Mouse (Mus musculus): ENCODE data around the gene Dach1. TPM values are rescaled to one million over a fixed set of nuclear protein-coding genes. Genes with fewer than 3 reads are reported as not detected.

Dach1 gene
- polyA plus RNA-seq, 1 experiment from 2014 or later = 1.8 TPM

DNA sequence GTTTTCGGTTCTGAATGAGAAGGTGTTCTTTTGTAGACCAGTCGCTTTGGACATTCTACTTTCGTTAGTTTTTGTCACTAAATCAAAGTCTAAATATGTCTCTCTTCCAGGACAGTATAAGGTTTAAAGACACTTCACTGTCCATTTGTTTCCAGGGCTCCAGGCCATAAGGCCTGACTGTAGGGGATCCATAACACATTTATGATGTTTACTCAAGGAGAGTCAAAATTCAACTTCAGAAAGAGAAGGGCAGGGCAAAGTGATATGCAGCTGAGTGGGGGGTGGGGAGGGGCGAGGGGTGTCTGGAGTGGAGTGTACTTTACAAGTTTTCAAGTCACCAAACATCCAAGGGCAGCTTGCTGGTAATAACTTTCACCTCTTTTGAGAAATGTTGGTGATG, 146.0 kb downstream of the Dach1 start:
- no peaks in the 10 kb centered on the region for H3K36me3 ChIP-seq
- no peaks in the 10 kb centered on the region for H3K9me3 ChIP-seq
- no peaks in the 10 kb centered on the region for H3K4me1 ChIP-seq
- H3K9ac ChIP-seq = no peak overlapping the region
- H3K4me3 ChIP-seq = no peak overlapping the region
- H3K27ac ChIP-seq (replicated peaks) = no peak overlapping the region
- WGBS = 72% methylated on average over 4 of the region's 4 CpGs
- H3K27me3 ChIP-seq (replicated peaks) = no peaks in the 10 kb centered on the region
- no peak overlapping the region for H3K4me2 ChIP-seq
- ATAC-seq (ENCODE audit: extremely low read depth, insufficient number of reproducible peaks, low FRiP score, low TSS enrichment) = no peak

DNA sequence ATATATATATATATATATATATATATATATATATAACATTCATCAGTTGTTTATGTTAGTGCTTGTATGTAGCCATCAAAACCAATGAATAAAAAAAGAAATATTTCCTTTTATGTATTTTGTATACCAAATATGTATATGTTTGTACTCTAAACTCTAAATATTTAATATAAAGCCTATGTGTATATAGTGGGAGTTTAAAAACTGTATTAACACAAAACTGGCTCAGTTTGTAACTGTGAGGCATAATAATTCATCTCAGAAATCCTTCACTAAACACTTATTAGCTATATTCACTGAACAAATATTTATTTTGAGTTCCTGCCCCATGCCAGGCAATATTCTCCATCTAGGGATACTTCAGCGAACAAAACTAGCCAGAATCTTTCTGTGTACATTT, 155.5 kb downstream of the Dach1 start:
- no peak overlapping the region for H3K9ac ChIP-seq
- H3K4me2 ChIP-seq = no peak overlapping the region
- no peak overlapping the region for H3K4me3 ChIP-seq
- H3K36me3 ChIP-seq = no peaks in the 10 kb centered on the region
- WGBS = 83% methylated on average over 1 of the region's 1 CpGs
- ATAC-seq (ENCODE audit: extremely low read depth, insufficient number of reproducible peaks, low FRiP score, low TSS enrichment) = no peak
- no peak overlapping the region for H3K27ac ChIP-seq (replicated peaks)
- no peaks in the 10 kb centered on the region for H3K27me3 ChIP-seq (replicated peaks)
- H3K4me1 ChIP-seq = no peaks in the 10 kb centered on the region
- H3K9me3 ChIP-seq = no peaks in the 10 kb centered on the region

DNA sequence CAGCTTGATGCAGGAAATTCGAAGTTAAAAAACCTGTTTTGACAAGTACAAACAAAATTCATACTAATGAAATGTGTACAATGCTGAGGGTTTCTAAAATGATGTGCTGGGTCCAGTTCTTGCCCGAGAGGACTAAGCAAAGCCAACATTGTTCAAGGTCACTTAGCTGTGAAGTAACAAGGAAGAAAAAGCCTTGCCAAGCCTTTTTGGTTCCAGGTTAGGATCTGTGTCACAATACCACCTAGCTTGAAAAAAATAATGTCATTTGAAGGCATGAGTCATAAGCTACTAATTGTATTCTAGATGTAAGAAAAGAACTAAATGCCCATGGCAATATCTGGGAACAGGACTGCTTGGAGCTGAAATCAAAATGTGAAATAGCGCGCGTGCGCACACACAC, 161.1 kb downstream of the Dach1 start:
- Histone ChIP-seq H3K4me1 (no peaks in the 10 kb centered on the region), H3K9ac (no peak overlapping the region), H3K9me3 (no peaks in the 10 kb centered on the region), H3K36me3 (no peaks in the 10 kb centered on the region), H3K27ac (replicated peaks) (no peak overlapping the region), H3K27me3 (replicated peaks) (no peaks in the 10 kb centered on the region), H3K4me3 (no peak overlapping the region), H3K4me2 (no peak overlapping the region)
- 91% methylated on average over 6 of the region's 6 CpGs for WGBS
- no peak for ATAC-seq (ENCODE audit: extremely low read depth, insufficient number of reproducible peaks, low FRiP score, low TSS enrichment)

DNA sequence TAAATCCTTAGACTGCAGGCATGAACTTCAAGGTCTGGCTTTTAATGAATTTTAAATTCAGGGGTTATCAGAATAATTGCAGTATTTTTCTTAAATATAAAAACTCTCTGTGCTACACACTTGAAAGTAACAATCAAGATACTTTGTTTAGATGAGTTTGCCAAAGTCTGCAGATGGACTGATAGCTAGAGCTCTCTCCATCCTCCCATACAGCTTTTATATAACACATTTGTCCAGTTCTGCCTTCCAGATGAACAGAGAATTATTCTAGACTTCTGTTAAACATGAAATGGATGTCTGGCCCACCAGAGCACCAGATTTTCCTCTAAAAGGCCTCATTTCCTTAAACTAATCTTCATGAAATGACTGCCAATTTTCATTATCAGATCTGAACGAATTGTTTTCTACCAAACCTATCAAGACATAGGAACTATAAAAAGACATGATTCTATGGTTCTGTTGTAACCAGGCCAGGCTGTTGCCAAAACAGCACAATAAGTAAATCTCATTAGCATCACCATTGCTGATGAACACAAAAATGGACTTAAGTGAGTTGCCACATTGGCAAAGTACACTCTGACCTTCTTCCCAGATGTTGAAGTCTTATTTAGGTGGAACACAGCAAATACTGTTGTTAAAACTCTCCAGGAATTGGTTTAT, 167.4 kb downstream of the Dach1 start:
- no peak for ATAC-seq (ENCODE audit: extremely low read depth, insufficient number of reproducible peaks, low FRiP score, low TSS enrichment)
- H3K9me3 ChIP-seq = no peaks in the 10 kb centered on the region
- H3K27me3 ChIP-seq (replicated peaks) = no peaks in the 10 kb centered on the region
- no peak overlapping the region for H3K27ac ChIP-seq (replicated peaks)
- no peak overlapping the region for H3K4me3 ChIP-seq
- H3K36me3 ChIP-seq = no peaks in the 10 kb centered on the region
- H3K9ac ChIP-seq = no peak overlapping the region
- no peaks in the 10 kb centered on the region for H3K4me1 ChIP-seq
- WGBS = 45% methylated on average over 1 of the region's 1 CpGs
- no peak overlapping the region for H3K4me2 ChIP-seq

DNA sequence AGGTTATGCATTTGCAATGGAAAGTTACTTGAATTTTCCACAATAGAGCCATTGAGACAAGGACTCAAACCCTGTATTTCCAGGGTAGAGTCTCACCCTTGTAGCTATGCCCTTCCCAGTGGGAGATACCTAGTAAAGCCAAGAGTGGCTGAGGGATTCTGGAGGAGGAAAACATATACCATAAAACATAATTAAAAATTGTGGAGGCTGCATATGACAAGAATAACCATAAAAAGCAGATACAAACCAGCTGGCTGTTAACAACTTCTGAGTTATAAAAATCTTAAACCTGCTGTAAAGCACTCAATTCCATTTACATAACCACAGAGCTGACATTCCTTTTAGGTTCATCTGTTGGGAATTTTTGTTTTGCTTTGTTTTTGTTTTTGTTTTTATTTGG, 171.0 kb downstream of the Dach1 start:
- no peak overlapping the region for H3K4me2 ChIP-seq
- H3K9me3 ChIP-seq = no peaks in the 10 kb centered on the region
- H3K4me3 ChIP-seq = no peak overlapping the region
- H3K27ac ChIP-seq (replicated peaks) = no peak overlapping the region
- H3K9ac ChIP-seq = no peak overlapping the region
- no peaks in the 10 kb centered on the region for H3K36me3 ChIP-seq
- no peak for ATAC-seq (ENCODE audit: extremely low read depth, insufficient number of reproducible peaks, low FRiP score, low TSS enrichment)
- no peaks in the 10 kb centered on the region for H3K4me1 ChIP-seq
- no peaks in the 10 kb centered on the region for H3K27me3 ChIP-seq (replicated peaks)

DNA sequence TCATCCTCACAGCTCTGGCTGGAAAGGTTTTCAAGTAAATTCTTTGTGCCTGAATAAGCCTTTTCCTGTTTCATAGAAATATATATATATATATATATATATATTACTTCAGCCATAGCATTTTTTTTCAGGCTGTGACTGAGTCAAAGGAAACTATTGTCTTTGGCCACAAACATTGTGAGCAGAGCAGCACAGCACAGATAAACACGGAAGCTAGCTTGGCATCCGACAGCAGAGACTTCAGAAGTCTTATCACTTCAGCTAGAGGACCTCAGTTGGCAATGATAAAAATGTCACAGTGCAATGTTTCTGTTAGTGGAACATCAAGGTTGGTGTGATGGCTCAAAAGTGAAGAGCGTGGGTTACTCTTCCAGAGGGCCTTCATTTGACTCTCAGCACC, 186.3 kb downstream of the Dach1 start:
- no peak overlapping the region for H3K4me2 ChIP-seq
- no peaks in the 10 kb centered on the region for H3K27me3 ChIP-seq (replicated peaks)
- whole genome bisulfite sequencing = 9% methylated on average over 3 of the region's 3 CpGs
- H3K27ac ChIP-seq (replicated peaks) = no peak overlapping the region
- no peak for ATAC-seq (ENCODE audit: extremely low read depth, insufficient number of reproducible peaks, low FRiP score, low TSS enrichment)
- no peaks in the 10 kb centered on the region for H3K36me3 ChIP-seq
- no peaks in the 10 kb centered on the region for H3K9me3 ChIP-seq
- H3K9ac ChIP-seq = no peak overlapping the region
- H3K4me1 ChIP-seq = peaks cover 6% of the 10 kb centered on the region
- no peak overlapping the region for H3K4me3 ChIP-seq

DNA sequence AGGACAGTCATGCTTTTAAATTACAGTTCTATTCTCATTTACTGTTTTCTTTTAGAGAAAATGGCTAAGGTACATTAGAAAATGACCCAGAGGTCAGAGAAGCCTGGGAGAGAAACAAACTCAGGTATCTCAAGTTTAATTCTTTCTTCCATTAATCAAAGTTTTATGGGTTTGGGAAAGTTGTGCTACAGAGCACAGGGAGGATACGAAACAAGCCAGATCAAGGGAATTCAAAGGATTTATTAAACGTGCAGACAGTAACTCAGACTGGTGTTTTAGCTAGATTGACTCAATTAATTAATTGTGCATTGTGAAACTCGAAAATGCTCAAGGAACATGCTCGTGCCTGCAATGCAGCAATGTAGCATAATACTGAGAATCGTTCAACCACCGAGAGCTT, 186.9 kb downstream of the Dach1 start:
- 70% methylated on average over 6 of the region's 6 CpGs for WGBS
- peaks cover 6% of the 10 kb centered on the region for H3K4me1 ChIP-seq
- H3K9me3 ChIP-seq = no peaks in the 10 kb centered on the region
- H3K4me2 ChIP-seq = no peak overlapping the region
- H3K27ac ChIP-seq (replicated peaks) = no peak overlapping the region
- H3K9ac ChIP-seq = no peak overlapping the region
- no peaks in the 10 kb centered on the region for H3K27me3 ChIP-seq (replicated peaks)
- no peak for ATAC-seq (ENCODE audit: extremely low read depth, insufficient number of reproducible peaks, low FRiP score, low TSS enrichment)
- H3K4me3 ChIP-seq = no peak overlapping the region
- H3K36me3 ChIP-seq = no peaks in the 10 kb centered on the region

DNA sequence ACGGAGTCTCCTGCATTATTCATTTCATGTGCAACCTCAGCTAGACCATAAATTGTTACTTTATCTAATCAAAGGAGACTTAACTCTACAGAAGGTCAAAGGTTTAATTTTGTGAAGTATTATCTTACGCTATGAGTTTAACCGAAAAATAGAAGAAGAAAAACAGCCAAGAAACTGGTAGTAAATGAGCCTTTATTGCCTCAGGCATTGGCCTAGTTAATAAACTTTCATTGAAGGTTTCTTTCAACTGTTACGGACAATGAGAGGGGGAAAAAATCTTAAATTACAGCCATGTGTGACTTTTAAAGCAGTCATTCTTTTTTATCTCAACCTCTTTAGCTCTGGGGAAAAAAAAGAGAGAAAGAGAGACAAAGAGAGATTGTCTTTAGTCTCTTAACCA, 188.7 kb downstream of the Dach1 start:
- H3K9ac ChIP-seq = no peak overlapping the region
- 63% methylated on average over 4 of the region's 4 CpGs for WGBS

DNA sequence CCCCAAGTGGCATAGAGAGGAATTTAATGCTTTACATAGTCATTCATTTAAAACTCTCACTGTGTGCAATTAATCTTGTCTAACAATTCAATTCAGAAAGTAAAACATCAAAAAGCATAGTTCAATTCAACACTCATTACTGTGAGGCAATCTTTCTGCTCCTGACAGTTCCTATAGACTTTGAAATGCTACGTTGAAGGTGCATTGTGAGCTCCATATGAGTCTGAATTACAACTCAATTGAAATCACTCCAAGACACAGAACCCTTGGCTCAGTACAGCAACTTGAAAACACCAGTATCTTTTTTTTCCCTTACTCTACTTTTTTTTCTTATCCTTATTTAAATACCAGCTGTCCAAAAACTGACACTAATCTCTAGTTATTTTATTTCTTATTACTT, 193.5 kb downstream of the Dach1 start:
- Histone ChIP-seq H3K4me2 (no peak overlapping the region), H3K36me3 (no peaks in the 10 kb centered on the region), H3K9me3 (no peaks in the 10 kb centered on the region), H3K27me3 (replicated peaks) (no peaks in the 10 kb centered on the region), H3K27ac (replicated peaks) (no peak overlapping the region), H3K9ac (no peak overlapping the region), H3K4me1 (no peaks in the 10 kb centered on the region), H3K4me3 (no peak overlapping the region)
- ATAC-seq (ENCODE audit: extremely low read depth, insufficient number of reproducible peaks, low FRiP score, low TSS enrichment) = no peak
- 76% methylated on average over 1 of the region's 1 CpGs for WGBS

More for the DNA sequence above, 188.7 kb downstream of the Dach1 start:
- no peaks in the 10 kb centered on the region for H3K9me3 ChIP-seq
- H3K27me3 ChIP-seq (replicated peaks) = no peaks in the 10 kb centered on the region
- H3K27ac ChIP-seq (replicated peaks) = no peak overlapping the region
- ATAC-seq (ENCODE audit: extremely low read depth, insufficient number of reproducible peaks, low FRiP score, low TSS enrichment) = no peak
- peaks cover 6% of the 10 kb centered on the region for H3K4me1 ChIP-seq
- no peak overlapping the region for H3K4me2 ChIP-seq
- no peaks in the 10 kb centered on the region for H3K36me3 ChIP-seq
- H3K4me3 ChIP-seq = no peak overlapping the region

DNA sequence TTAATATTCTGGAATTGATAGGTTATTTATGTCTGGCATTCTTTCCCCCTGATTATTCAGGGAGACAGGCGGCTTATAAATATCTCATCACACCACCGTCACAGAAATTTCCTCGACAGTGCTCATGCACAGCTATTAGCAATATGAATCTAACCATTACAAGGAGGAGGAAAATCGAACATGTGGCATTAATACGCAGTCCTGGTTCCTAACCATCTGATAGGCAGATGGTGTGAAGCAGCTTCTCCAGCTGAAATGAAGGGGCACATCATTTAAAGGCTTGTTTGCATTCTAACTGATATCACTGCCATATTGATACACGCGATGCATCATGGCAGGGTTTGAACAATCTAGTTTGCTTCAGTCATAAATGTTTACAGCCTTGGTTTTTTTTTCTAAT, 194.1 kb downstream of the Dach1 start:
- Histone ChIP-seq H3K9me3 (no peaks in the 10 kb centered on the region), H3K36me3 (no peaks in the 10 kb centered on the region), H3K27me3 (replicated peaks) (no peaks in the 10 kb centered on the region), H3K4me3 (no peak overlapping the region), H3K4me2 (no peak overlapping the region), H3K9ac (no peak overlapping the region), H3K27ac (replicated peaks) (no peak overlapping the region), H3K4me1 (no peaks in the 10 kb centered on the region)
- 74% methylated on average over 7 of the region's 7 CpGs for WGBS
- no peak for ATAC-seq (ENCODE audit: extremely low read depth, insufficient number of reproducible peaks, low FRiP score, low TSS enrichment)

DNA sequence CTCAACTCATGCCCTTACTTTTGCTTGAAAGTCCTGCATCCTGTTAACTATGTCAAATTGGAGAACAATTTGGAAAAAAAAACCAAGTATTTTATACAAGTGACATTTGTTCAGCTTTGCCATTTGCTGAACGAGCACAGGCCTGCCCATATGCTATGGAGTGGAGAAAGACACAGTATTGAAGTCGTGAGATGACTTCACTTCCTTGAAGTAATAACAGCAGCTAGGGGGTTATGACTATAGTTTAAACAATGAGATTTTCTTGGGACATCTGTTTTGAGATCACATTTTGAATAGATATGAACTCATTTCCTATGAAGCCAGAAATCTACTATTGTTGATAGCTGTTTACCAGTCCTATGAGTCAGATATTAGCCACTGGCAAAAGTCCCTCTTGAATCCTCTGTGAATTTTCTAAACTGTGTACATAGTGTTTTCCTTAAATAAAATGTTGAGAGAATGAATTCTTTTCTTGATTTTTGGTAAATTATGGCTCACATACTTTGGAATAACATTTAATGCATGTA, 205.0 kb downstream of the Dach1 start:
- H3K9me3 ChIP-seq = no peaks in the 10 kb centered on the region
- no peaks in the 10 kb centered on the region for H3K36me3 ChIP-seq
- ATAC-seq (ENCODE audit: extremely low read depth, insufficient number of reproducible peaks, low FRiP score, low TSS enrichment) = no peak
- no peaks in the 10 kb centered on the region for H3K27me3 ChIP-seq (replicated peaks)
- H3K4me1 ChIP-seq = 0 out of 2 replicates have a peak, but pooled peaks cover 8% of the 10 kb centered on the region
- H3K4me3 ChIP-seq = no peak overlapping the region
- H3K9ac ChIP-seq = no peak overlapping the region
- 57% methylated on average over 2 of the region's 2 CpGs for WGBS
- H3K27ac ChIP-seq (replicated peaks) = no peak overlapping the region
- H3K4me2 ChIP-seq = no peak overlapping the region

DNA sequence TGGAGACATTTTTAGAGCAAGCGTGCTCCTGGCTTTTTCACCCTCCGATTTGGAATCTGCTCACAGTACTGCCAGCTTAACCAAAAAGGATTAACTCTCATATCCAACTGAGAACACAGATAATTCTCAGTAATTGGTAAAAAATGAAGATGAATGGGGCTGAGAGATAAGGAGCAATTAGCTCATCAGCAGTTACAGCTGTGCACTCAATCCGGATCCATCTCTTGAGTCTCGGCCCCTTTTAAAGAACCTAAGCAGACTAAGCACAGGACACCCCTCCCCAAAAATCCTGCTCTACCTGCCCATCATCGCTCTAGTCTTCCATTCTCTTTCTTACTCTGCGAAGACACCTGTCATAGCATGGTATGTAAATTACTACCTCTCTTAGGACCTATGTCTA, 205.9 kb downstream of the Dach1 start:
- H3K9ac ChIP-seq = no peak overlapping the region
- WGBS = 74% methylated on average over 6 of the region's 6 CpGs
- no peak overlapping the region for H3K27ac ChIP-seq (replicated peaks)
- H3K36me3 ChIP-seq = no peaks in the 10 kb centered on the region
- no peak overlapping the region for H3K4me3 ChIP-seq
- ATAC-seq (ENCODE audit: extremely low read depth, insufficient number of reproducible peaks, low FRiP score, low TSS enrichment) = no peak
- no peaks in the 10 kb centered on the region for H3K9me3 ChIP-seq
- no peak overlapping the region for H3K4me2 ChIP-seq
- H3K27me3 ChIP-seq (replicated peaks) = no peaks in the 10 kb centered on the region
- 0 out of 2 replicates have a peak, but pooled peaks cover 8% of the 10 kb centered on the region for H3K4me1 ChIP-seq
